Mouse (Mus musculus) E14TG2a.4 (cell line): ENCODE measurements around the gene Mlxipl.
"Not testable (repeated sequence)": the region's sequence is repeated elsewhere in the genome, so short reads cannot be mapped to it uniquely, and the experiment has no call there.

Experiments
- H3K27me3 ChIP-seq: 2 replicates; pipeline ENCODE4 v1.6.1; 2014; ENCODE audit warnings: low read length, control low read depth; ENCODE audit not compliant: insufficient read depth
- H3K36me3 ChIP-seq: 2 replicates; pipeline ENCODE4 v1.6.1; 2014; ENCODE audit warnings: low read length, control low read depth; ENCODE audit not compliant: insufficient read depth
- H3K4me1 ChIP-seq: replicated peaks from 2 replicates; pipeline ENCODE4 v1.6.1; 2014; ENCODE audit warnings: low read depth, low read length, control low read depth
- H3K4me3 ChIP-seq: replicated peaks from 2 replicates; pipeline ENCODE4 v1.5.1; 2014; ENCODE audit warnings: mild to moderate bottlenecking, low read length
- H3K9me3 ChIP-seq: 2 replicates; pipeline ENCODE4 v1.6.1; 2014; ENCODE audit warnings: low read length, control low read depth
- CTCF ChIP-seq: conservative IDR thresholded peaks from 2 replicates; pipeline ENCODE4 v1.5.1; 2014; ENCODE audit warnings: low read length
- NANOG ChIP-seq: IDR thresholded peaks from 2 replicates; pipeline ENCODE4 v1.6.1; 2014; ENCODE audit warnings: borderline replicate concordance, low read length, mixed read lengths
- POU5F1 ChIP-seq: IDR thresholded peaks from 2 replicates; pipeline ENCODE4 v1.6.1; 2014; ENCODE audit warnings: low read length, borderline replicate concordance

Gene Mlxipl

DNA sequence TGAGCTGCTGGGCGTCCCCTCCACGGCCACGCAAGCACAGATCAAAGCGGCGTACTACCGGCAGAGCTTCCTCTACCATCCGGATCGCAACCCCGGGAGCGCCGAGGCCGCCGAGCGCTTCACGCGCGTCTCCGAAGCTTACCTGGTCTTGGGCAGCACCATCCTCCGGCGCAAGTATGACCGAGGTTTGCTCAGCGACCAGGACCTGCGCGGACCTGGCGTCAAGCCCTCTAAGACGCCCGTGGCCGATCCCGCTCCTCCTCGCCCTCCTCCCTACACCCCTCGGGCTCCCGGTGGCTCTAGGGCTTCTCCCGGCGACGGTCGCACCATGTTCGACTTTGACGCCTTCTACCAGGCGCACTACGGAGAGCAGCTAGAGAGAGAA is 25.3 kb upstream of the Mlxipl start:
- H3K9me3 ChIP-seq: no peaks in the 10 kb centered on the region
- TF ChIP-seq NANOG: no peak
- TF ChIP-seq POU5F1: no peak
- no peak for TF ChIP-seq CTCF
- peaks cover 66% of the 10 kb centered on the region for H3K36me3 ChIP-seq
- H3K27me3 ChIP-seq: no peaks in the 10 kb centered on the region
- H3K4me3 ChIP-seq: peak overlapping the region; percentile 98
- H3K4me1 ChIP-seq: peaks cover 44% of the 10 kb centered on the region

DNA sequence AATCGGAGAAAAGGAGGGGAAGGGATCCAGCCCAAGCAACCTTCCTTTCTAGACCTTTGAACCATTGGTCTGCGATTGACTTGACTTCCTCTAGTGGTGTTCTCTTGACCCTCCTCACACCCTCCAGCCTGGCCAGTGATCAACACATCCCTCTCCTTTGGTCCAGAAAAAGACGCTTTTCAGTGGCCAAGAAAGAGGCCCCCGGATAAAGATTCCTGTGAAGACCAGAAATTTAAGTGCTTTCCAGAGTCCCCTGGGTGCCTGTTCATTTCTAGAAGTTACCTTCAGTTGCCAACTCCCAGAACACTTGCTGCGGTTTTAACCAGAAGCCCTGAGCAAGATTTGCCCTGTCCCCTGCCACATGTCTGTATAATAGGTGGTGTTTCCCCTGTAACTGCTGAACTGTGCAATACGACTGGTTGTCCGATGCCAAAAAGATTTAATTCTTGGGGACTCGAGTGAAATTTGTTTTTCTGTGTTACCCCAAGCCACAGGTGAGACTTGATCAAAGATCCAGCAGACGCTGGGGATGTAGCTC is 24.7 kb upstream of the Mlxipl start, which contains the start of gene Bud23:
Gene Bud23, minus strand, starts transcription at position 51 of the 538 bp plus-strand sequence.
- H3K27me3 ChIP-seq, H3K9me3 ChIP-seq: not testable (repeated sequence)
- H3K4me3 ChIP-seq: peak within 1 kb of the TSS; percentile 98
- H3K36me3 ChIP-seq: peaks cover 60% of the 10 kb centered on the region
- H3K4me1 ChIP-seq: peaks cover 40% of the 10 kb centered on the region

GRCm38 (mm10) chr5:135066008-135066407 is 23.7 kb upstream of the Mlxipl start:
- Histone ChIP-seq H3K9me3 (no peaks in the 10 kb centered on the region), H3K4me3 (0 out of 2 replicates have a peak overlapping the region, but pooled peaks have one; percentile 7), H3K36me3 (peaks cover 49% of the 10 kb centered on the region), H3K27me3 (no peaks in the 10 kb centered on the region), H3K4me1 (peaks cover 49% of the 10 kb centered on the region)
- no peak for TF ChIP-seq POU5F1
- TF ChIP-seq CTCF: no peak
- no peak for TF ChIP-seq NANOG

DNA sequence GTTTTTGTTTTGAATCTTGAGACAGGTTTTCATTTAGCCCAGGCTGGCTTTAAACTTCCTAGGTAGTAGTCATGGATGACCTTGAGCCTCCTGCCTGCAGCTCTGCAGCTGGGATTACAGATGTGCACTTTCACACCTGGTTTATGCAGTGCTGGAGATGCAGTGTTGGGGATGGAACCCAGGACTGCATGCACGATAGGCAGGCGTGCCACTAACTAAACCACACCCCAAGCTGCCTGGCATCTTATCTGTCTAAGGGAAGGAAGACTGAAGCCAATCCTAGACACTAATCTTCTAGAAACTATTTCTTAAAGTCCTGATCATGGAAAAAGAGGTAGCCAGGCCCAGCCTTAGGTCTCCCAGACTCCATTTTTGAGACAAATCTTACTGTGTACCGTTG is 19.2 kb upstream of the Mlxipl start:
- H3K4me3 ChIP-seq: no peak overlapping the region
- TF ChIP-seq POU5F1: no peak
- no peak for TF ChIP-seq CTCF
- TF ChIP-seq NANOG: no peak

DNA sequence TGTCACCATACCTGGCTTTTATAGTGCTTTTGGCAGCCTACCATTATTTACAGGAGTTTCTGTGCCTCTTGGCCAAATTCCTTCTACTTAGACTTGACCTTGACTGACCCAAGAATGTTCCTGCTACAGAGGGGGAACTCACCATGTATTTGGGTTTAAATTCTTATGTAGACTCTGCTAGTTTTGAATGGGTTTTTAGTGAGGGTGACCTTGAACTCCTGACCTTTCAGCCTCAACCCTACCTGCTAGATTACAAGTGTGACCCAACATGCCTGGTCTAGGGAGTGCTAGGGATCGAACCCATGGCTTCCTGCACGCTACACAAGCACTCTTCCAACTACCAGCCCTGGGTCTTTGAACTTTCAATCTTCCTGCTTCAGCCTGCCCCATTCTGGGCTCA is 17.6 kb upstream of the Mlxipl start:
- TF ChIP-seq POU5F1 (no peak), CTCF (no peak), NANOG (no peak)
- peak overlapping the region; percentile 71 for H3K4me3 ChIP-seq
- no peaks in the 10 kb centered on the region for H3K9me3 ChIP-seq
- H3K27me3 ChIP-seq: peaks cover 8% of the 10 kb centered on the region
- peaks cover 64% of the 10 kb centered on the region for H3K4me1 ChIP-seq
- peaks cover 15% of the 10 kb centered on the region for H3K36me3 ChIP-seq

More for the DNA sequence above, 19.2 kb upstream of the Mlxipl start:
- Histone ChIP-seq H3K4me1 (peaks cover 62% of the 10 kb centered on the region), H3K27me3 (peaks cover 7% of the 10 kb centered on the region), H3K9me3 (no peaks in the 10 kb centered on the region), H3K36me3 (peaks cover 29% of the 10 kb centered on the region)

DNA sequence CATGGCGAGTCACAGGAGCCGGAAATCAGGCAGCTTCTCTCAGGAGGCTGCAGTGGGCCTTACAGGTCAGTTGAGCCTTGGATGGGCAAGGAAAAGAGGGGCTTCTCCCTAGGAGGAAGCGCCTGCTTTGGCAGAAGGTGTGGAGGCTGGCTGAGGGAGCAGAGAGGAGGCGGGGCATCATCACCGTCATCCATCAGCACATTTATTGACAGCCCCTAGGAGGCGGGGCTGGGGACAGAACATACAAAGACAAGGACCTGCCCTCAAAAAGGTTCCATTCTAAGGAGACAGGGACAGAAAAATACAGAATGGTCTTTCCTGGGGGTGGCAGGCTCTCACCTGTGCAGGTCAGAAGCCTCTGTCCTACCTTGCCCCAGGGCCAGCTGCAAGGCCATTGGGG is 17.0 kb upstream of the Mlxipl start:
- Histone ChIP-seq H3K4me3 (peak overlapping the region; percentile 71), H3K9me3 (no peaks in the 10 kb centered on the region), H3K27me3 (peaks cover 14% of the 10 kb centered on the region), H3K36me3 (peaks cover 8% of the 10 kb centered on the region), H3K4me1 (peaks cover 69% of the 10 kb centered on the region)
- TF ChIP-seq CTCF (no peak), NANOG (no peak), POU5F1 (no peak)

- no peak for TF ChIP-seq CTCF
- no peak for TF ChIP-seq POU5F1
- no peak for TF ChIP-seq NANOG
- H3K4me3 ChIP-seq: peak overlapping the region; percentile 71
- no peaks in the 10 kb centered on the region for H3K36me3 ChIP-seq
- no peaks in the 10 kb centered on the region for H3K9me3 ChIP-seq
- H3K27me3 ChIP-seq: peaks cover 16% of the 10 kb centered on the region
- peaks cover 71% of the 10 kb centered on the region for H3K4me1 ChIP-seq
These were observed 16.1 kb upstream of the Mlxipl start for GRCm38 (mm10) chr5:135073349-135074150.

GRCm38 (mm10) chr5:135075655-135076054 is 14.0 kb upstream of the Mlxipl start:
- Histone ChIP-seq H3K9me3 (0 out of 2 replicates have a peak, but pooled peaks cover under 1% of the 10 kb centered on the region), H3K36me3 (no peaks in the 10 kb centered on the region), H3K4me3 (no peak overlapping the region), H3K27me3 (peaks cover 35% of the 10 kb centered on the region), H3K4me1 (peaks cover 67% of the 10 kb centered on the region)
- TF ChIP-seq CTCF (no peak; the same call in 1 of the 2 replicates), POU5F1 (no peak), NANOG (no peak)

- peaks cover 61% of the 10 kb centered on the region for H3K4me1 ChIP-seq
- H3K27me3 ChIP-seq: peaks cover 38% of the 10 kb centered on the region
- peaks cover 5% of the 10 kb centered on the region; the same call in 1 of the 2 replicates for H3K9me3 ChIP-seq
- no peaks in the 10 kb centered on the region for H3K36me3 ChIP-seq
- TF ChIP-seq NANOG: no peak
- TF ChIP-seq CTCF: no peak
- TF ChIP-seq POU5F1: no peak
- H3K4me3 ChIP-seq: peak overlapping the region; percentile 89
These were observed 13.3 kb upstream of the Mlxipl start for GRCm38 (mm10) chr5:135076368-135076767.
